Mouse (Mus musculus): ENCODE results near the gene Olfr466. TPM values are rescaled to one million over a fixed set of nuclear protein-coding genes. Genes with fewer than 3 reads are reported as not detected.
A peak's percentile ranks its signal among the peaks of the same experiment; 100 is the strongest.

Gene Olfr466
- total and polyA plus RNA-seq, 2 experiments from 2014 or later: not detected

DNA sequence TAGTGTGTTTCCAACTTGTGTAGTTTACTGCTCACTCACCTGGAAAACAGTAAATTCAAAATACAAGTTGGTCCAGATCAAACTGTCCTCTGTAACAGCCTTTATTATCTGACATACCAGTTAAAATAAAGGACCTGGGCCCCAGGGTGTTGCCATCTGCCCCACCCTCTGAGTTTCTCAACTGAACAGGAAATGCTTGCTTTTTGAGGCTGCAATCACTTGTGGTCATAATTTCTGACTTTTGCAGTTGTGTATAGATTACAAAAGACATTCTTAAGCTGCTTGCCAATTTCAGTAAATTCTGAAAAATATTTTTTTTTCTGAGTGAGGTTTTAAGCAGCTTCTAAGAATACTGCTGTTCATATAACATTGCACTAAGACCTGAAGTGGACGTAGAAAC is 27.9 kb upstream of the Olfr466 start:
- Histone ChIP-seq H3K27me3 (ENCODE audit: insufficient read depth, low read length) (no peaks in the 10 kb centered on the region), H3K4me1 (ENCODE audit: insufficient read depth) (no peaks in the 10 kb centered on the region), H3K4me3 (ENCODE audit: low read depth, low read length) (no peak overlapping the region), H3K27ac (ENCODE audit: low read depth, low read length) (no peak overlapping the region), H3K4me2 (ENCODE audit: low read depth) (no peak overlapping the region), H3K9me3 (ENCODE audit: low read length) (no peaks in the 10 kb centered on the region), H3K36me3 (ENCODE audit: insufficient read depth) (no peaks in the 10 kb centered on the region), H3K9ac (no peak overlapping the region)
- no peak for ATAC-seq
- DNase-seq: no peak
- no peak for TF ChIP-seq CTCF (IDR thresholded peaks at IDR 0.05; ENCODE audit: low read depth)
- 82% methylated on average over 1 of the region's 1 CpGs for WGBS

DNA sequence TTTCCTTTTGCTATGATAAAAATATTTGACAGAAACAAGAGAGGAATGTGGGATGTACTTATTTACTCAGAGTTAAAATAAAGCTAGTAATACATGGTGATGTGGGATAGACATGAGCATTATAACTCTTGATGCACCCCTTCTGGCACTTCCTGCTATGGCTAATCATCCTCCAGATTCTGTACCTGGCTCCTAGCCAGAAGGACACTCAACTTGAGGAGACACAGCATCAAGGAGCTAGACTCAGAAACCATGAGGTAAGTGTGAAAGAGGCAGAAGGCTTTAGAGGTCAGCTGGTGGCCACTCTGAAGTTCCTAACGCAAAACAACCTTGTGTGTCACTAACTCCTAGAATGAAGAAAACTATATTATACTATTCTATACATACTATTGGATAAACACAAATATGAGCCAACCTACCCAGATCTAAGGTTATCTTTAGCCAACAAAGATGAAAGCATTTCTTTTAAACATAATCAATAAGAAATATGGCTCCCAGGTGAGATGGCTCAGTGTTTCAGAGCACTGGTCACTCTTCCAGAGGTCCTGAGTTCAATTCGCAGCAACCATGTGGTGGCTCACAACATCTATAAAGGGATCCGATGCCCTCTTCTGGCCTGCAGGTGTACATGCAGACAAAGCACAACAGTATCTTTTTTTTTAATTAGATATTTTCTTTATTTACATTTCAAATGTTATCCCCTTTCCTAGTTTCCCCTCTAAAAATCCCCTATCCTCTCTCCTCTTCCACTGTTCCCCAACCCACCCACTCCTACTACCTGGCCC is 22.8 kb upstream of the Olfr466 start:
- no peak overlapping the region for H3K27ac ChIP-seq (ENCODE audit: low read depth, low read length)
- H3K4me3 ChIP-seq (ENCODE audit: low read depth, low read length): no peak overlapping the region
- no peak for TF ChIP-seq CTCF (IDR thresholded peaks at IDR 0.05; ENCODE audit: low read depth)
- no peak for ATAC-seq
- no peak overlapping the region for H3K4me2 ChIP-seq (ENCODE audit: low read depth)
- 66% methylated on average over 3 of the region's 3 CpGs for WGBS
- no peak overlapping the region for H3K9ac ChIP-seq
- H3K4me1 ChIP-seq (ENCODE audit: insufficient read depth): no peaks in the 10 kb centered on the region
- H3K36me3 ChIP-seq (ENCODE audit: insufficient read depth): no peaks in the 10 kb centered on the region
- DNase-seq: no peak
- H3K9me3 ChIP-seq (ENCODE audit: low read length): no peaks in the 10 kb centered on the region
- H3K27me3 ChIP-seq (ENCODE audit: insufficient read depth, low read length): no peaks in the 10 kb centered on the region

DNA sequence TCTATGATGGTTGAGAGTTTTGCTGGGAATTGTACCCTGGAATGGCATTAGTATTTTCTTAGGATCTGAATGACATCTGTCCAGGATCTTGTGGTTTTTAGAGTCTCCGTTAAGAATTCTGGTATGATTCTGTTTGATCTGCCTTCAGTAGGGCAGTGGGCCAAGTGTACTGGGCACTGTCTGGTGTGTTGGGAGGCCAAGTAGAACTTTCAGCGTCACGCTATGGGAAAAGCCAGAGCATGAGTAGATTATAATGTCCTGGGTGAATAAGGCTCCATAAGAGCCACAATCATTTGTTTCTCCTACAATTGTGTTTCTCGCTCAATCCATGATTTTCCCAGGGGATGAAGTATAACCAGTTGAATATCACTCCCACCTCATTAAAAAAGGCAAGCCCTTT is 12.3 kb upstream of the Olfr466 start, which contains the start of gene Olfr465-ps1:
TSS of gene Olfr465-ps1 (plus strand) at position 301 of the 400 bp plus-strand sequence.
- H3K4me2 ChIP-seq (ENCODE audit: low read depth): no peak within 1 kb of the TSS
- TF ChIP-seq CTCF (IDR thresholded peaks at IDR 0.05; ENCODE audit: low read depth): no peak
- H3K4me1 ChIP-seq (ENCODE audit: insufficient read depth): no peaks in the 10 kb centered on the region
- no peaks in the 10 kb centered on the region for H3K9me3 ChIP-seq (ENCODE audit: low read length)
- no peaks in the 10 kb centered on the region for H3K27me3 ChIP-seq (ENCODE audit: insufficient read depth, low read length)
- DNase-seq (no peak), ATAC-seq (no peak)
- no peak within 1 kb of the TSS for H3K27ac ChIP-seq (ENCODE audit: low read depth, low read length)
- no peak within 1 kb of the TSS for H3K4me3 ChIP-seq (ENCODE audit: low read depth, low read length)
- H3K36me3 ChIP-seq (ENCODE audit: insufficient read depth): no peaks in the 10 kb centered on the region
- no peak within 1 kb of the TSS for H3K9ac ChIP-seq
- WGBS: 82% methylated on average over 4 of the region's 4 CpGs

GRCm38 (mm10) chr13:65174102-65174501 is 24.1 kb downstream of the Olfr466 start:
- no peak overlapping the region for H3K4me3 ChIP-seq (ENCODE audit: low read depth, low read length)
- no peaks in the 10 kb centered on the region for H3K27me3 ChIP-seq (ENCODE audit: insufficient read depth, low read length)
- no peak overlapping the region for H3K9ac ChIP-seq
- no peak overlapping the region for H3K4me2 ChIP-seq (ENCODE audit: low read depth)
- no peak for DNase-seq
- no peaks in the 10 kb centered on the region for H3K9me3 ChIP-seq (ENCODE audit: low read length)
- H3K36me3 ChIP-seq (ENCODE audit: insufficient read depth): no peaks in the 10 kb centered on the region
- no peak for ATAC-seq
- WGBS: 79% methylated on average over 3 of the region's 3 CpGs
- H3K4me1 ChIP-seq (ENCODE audit: insufficient read depth): no peaks in the 10 kb centered on the region
- TF ChIP-seq CTCF (IDR thresholded peaks at IDR 0.05; ENCODE audit: low read depth): no peak
- no peak overlapping the region for H3K27ac ChIP-seq (ENCODE audit: low read depth, low read length)

DNA sequence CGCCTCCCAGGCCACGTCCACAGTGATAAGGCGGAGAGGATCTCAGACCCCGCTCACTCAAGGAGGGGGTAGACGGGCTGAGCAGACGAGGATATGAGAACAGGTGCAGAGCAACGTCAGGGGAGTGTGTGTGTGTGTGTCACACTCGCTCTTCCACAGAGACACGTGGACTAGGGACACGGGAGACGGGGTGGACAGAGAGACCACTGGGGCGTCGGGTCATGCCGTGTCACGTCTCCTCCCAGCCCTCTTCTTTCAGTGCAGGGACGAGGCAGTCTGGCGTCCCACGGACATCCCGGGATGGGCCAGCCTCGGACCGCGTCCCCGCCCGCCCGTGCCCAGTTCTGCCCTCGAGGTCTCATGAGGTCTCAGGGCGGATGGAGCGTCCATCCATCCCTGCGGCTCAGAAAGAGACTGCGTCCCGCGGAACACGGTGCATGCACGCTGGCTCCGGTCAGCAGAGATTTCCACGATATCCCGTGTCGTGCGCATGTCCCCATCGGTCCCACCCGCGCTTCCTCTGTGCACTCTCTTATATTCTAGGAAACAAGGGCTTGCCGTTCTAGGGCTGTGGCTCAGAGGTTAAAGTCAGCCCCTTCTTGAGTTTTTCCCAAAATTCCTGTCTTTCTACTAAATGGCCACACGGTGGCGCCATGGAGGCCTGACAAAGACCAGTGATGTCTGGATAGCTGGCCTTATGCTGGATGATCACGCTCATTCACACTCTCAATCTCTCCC is 25.9 kb downstream of the Olfr466 start:
- 28% methylated on average over 46 of the region's 46 CpGs for WGBS
- peak; percentile 79 for ATAC-seq

GRCm38 (mm10) chr13:65176472-65177091 is 26.5 kb downstream of the Olfr466 start:
- DNase-seq (no peak), ATAC-seq (peak; percentile 27)
- no peak for TF ChIP-seq CTCF (IDR thresholded peaks at IDR 0.05; ENCODE audit: low read depth)
- no peak overlapping the region for H3K9ac ChIP-seq
- H3K4me2 ChIP-seq (ENCODE audit: low read depth): no peak overlapping the region
- WGBS: 64% methylated on average over 15 of the region's 15 CpGs
- no peak overlapping the region for H3K27ac ChIP-seq (ENCODE audit: low read depth, low read length)
- no peaks in the 10 kb centered on the region for H3K36me3 ChIP-seq (ENCODE audit: insufficient read depth)
- no peaks in the 10 kb centered on the region for H3K9me3 ChIP-seq (ENCODE audit: low read length)
- no peak overlapping the region for H3K4me3 ChIP-seq (ENCODE audit: low read depth, low read length)
- no peaks in the 10 kb centered on the region for H3K4me1 ChIP-seq (ENCODE audit: insufficient read depth)
- no peaks in the 10 kb centered on the region for H3K27me3 ChIP-seq (ENCODE audit: insufficient read depth, low read length)

More for the DNA sequence above, 25.9 kb downstream of the Olfr466 start:
- Histone ChIP-seq H3K9ac (peak overlapping the region; percentile 46), H3K4me1 (ENCODE audit: insufficient read depth) (no peaks in the 10 kb centered on the region), H3K9me3 (ENCODE audit: low read length) (no peaks in the 10 kb centered on the region), H3K36me3 (ENCODE audit: insufficient read depth) (no peaks in the 10 kb centered on the region), H3K27me3 (ENCODE audit: insufficient read depth, low read length) (no peaks in the 10 kb centered on the region), H3K4me2 (ENCODE audit: low read depth) (peak overlapping the region; percentile 50), H3K4me3 (ENCODE audit: low read depth, low read length) (peak overlapping the region; percentile 34), H3K27ac (ENCODE audit: low read depth, low read length) (no peak overlapping the region)
- TF ChIP-seq CTCF (IDR thresholded peaks at IDR 0.05; ENCODE audit: low read depth): peak; percentile 70
- DNase-seq: peak; percentile 71

- Histone ChIP-seq H3K36me3 (ENCODE audit: insufficient read depth) (no peaks in the 10 kb centered on the region), H3K4me1 (ENCODE audit: insufficient read depth) (no peaks in the 10 kb centered on the region), H3K9me3 (ENCODE audit: low read length) (no peaks in the 10 kb centered on the region), H3K9ac (no peak overlapping the region), H3K4me3 (ENCODE audit: low read depth, low read length) (no peak overlapping the region), H3K27ac (ENCODE audit: low read depth, low read length) (no peak overlapping the region), H3K4me2 (ENCODE audit: low read depth) (no peak overlapping the region), H3K27me3 (ENCODE audit: insufficient read depth, low read length) (no peaks in the 10 kb centered on the region)
- DNase-seq (no peak), ATAC-seq (no peak)
- TF ChIP-seq CTCF (IDR thresholded peaks at IDR 0.05; ENCODE audit: low read depth): no peak
- 59% methylated on average over 1 of the region's 1 CpGs for WGBS
Measured at GRCm38 (mm10) chr13:65200667-65201066, 50.6 kb downstream of the Olfr466 start.

Other genes with a start within 250 kb of the Olfr466 start
- 5.8 and 7.4 TPM in 2 replicates for gene Cntnap3, start 246.3 kb upstream of the Olfr466 start, total RNA-seq (2014; rRNA removed)
- 3.1 and 4.0 TPM in 2 replicates for gene Cntnap3, start 246.3 kb upstream of the Olfr466 start, polyA plus RNA-seq (2015; fragmentation: Nextera tagmentation; extraction: Ambion mirVana)
- not detected in 2 replicates for gene Spata31, start 232.8 kb upstream of the Olfr466 start, total RNA-seq (2014; rRNA removed)
- not detected in 2 replicates for gene Spata31, start 232.8 kb upstream of the Olfr466 start, polyA plus RNA-seq (2015; fragmentation: Nextera tagmentation; extraction: Ambion mirVana)
- not detected in 2 replicates for gene Spata31d1c, start 117.2 kb upstream of the Olfr466 start, total RNA-seq (2014; rRNA removed)
- gene Spata31d1c, start 117.2 kb upstream of the Olfr466 start, polyA plus RNA-seq (2015; fragmentation: Nextera tagmentation; extraction: Ambion mirVana): not detected in 2 replicates
- not detected in 2 replicates for gene Prss47, start 97.5 kb upstream of the Olfr466 start, total RNA-seq (2014; rRNA removed)
- not detected in 2 replicates for gene Prss47, start 97.5 kb upstream of the Olfr466 start, polyA plus RNA-seq (2015; fragmentation: Nextera tagmentation; extraction: Ambion mirVana)
- 28.2 and 38.0 TPM in 2 replicates for gene Mfsd14b, start 37.3 kb upstream of the Olfr466 start, total RNA-seq (2014; rRNA removed)
- 13.7 and 18.4 TPM in 2 replicates for gene Mfsd14b, start 37.3 kb upstream of the Olfr466 start, polyA plus RNA-seq (2015; fragmentation: Nextera tagmentation; extraction: Ambion mirVana)
- not detected in 2 replicates for gene Olfr465-ps1, start 12.2 kb upstream of the Olfr466 start, total RNA-seq (2014; rRNA removed)
- not detected in 2 replicates for gene Olfr465-ps1, start 12.2 kb upstream of the Olfr466 start, polyA plus RNA-seq (2015; fragmentation: Nextera tagmentation; extraction: Ambion mirVana)
- 0.43 TPM in 1 of 2 replicates, not detected in the other for gene Nlrp4f, start 55.7 kb downstream of the Olfr466 start, total RNA-seq (2014; rRNA removed)
- 0.13 and 0.30 TPM in 2 replicates for gene Nlrp4f, start 55.7 kb downstream of the Olfr466 start, polyA plus RNA-seq (2015; fragmentation: Nextera tagmentation; extraction: Ambion mirVana)
- gene Gm10775, start 109.3 kb downstream of the Olfr466 start, total RNA-seq (2014; rRNA removed): not detected in 2 replicates
- 0.82 and 1.1 TPM in 2 replicates for gene Gm10775, start 109.3 kb downstream of the Olfr466 start, polyA plus RNA-seq (2015; fragmentation: Nextera tagmentation; extraction: Ambion mirVana)
- 45.3 and 65.3 TPM in 2 replicates for gene Zfp369, start 128.6 kb downstream of the Olfr466 start, total RNA-seq (2014; rRNA removed)
- 6.2 and 9.7 TPM in 2 replicates for gene Zfp369, start 128.6 kb downstream of the Olfr466 start, polyA plus RNA-seq (2015; fragmentation: Nextera tagmentation; extraction: Ambion mirVana)